Mouse (Mus musculus) intestine, postnatal 0 days (tissue): ENCODE measurements at regions not wholly inside any gene's neighbourhood (a gene's known extent, or its start where the extent isn't known, plus 50 kb on each side); places are given as distances from the start of the nearest gene placed in this dataset.
A peak's percentile ranks its signal among the peaks of the same experiment; 100 is the strongest.

ENCODE experiments used
- ATAC-seq: fragments of 200-750 bp; cut with Nextera tagmentation; 2 replicates; pipeline ENCODE4 v1.8.0; 2017; ENCODE audit warnings: mild to moderate bottlenecking, moderate TSS enrichment, moderate library complexity
- H3K27ac ChIP-seq: fragments of 300-500 bp; sonication (generic); 2 replicates; pipeline ENCODE4 v1.5.1; 2014; ENCODE audit warnings: mild to moderate bottlenecking, low read depth, low read length, moderate library complexity
- H3K27me3 ChIP-seq: fragments of 300-500 bp; sonication (generic); replicated peaks from 2 replicates; pipeline ENCODE4 v1.6.1; 2014; ENCODE audit warnings: low read length, mixed read lengths; ENCODE audit not compliant: control insufficient read depth, insufficient read depth
- H3K36me3 ChIP-seq: fragments of 300-500 bp; sonication (generic); 2 replicates; pipeline ENCODE4 v1.6.1; 2014; ENCODE audit warnings: mild to moderate bottlenecking, moderate library complexity; ENCODE audit not compliant: control insufficient read depth, insufficient read depth
- H3K4me1 ChIP-seq: fragments of 300-500 bp; sonication (generic); replicated peaks from 2 replicates; pipeline ENCODE4 v1.6.1; 2014; ENCODE audit warnings: antibody characterized with exemption, low read length, mixed read lengths; ENCODE audit not compliant: control insufficient read depth, insufficient read depth
- H3K4me2 ChIP-seq: fragments of 300-500 bp; sonication (generic); replicated peaks from 2 replicates; pipeline ENCODE4 v1.6.1; 2014; ENCODE audit warnings: low read depth, mild to moderate bottlenecking, moderate library complexity
- H3K4me3 ChIP-seq: fragments of 300-500 bp; sonication (generic); 2 replicates; pipeline ENCODE4 v1.5.1; 2014; ENCODE audit warnings: low read depth, low read length
- H3K9ac ChIP-seq: fragments of 300-500 bp; sonication (generic); 2 replicates; pipeline ENCODE4 v1.6.1; 2014; ENCODE audit warnings: mild to moderate bottlenecking, low read depth, low read length
- H3K9me3 ChIP-seq: fragments of 300-500 bp; sonication (generic); 2 replicates; pipeline ENCODE4 v1.6.1; 2016; ENCODE audit warnings: mixed run types; ENCODE audit not compliant: control insufficient read depth
- CTCF ChIP-seq: sonication (generic); IDR thresholded peaks from 2 replicates; pipeline ENCODE4 v1.5.1; 2016; ENCODE audit warnings: low read depth, mild to moderate bottlenecking, control low read depth, antibody characterized with exemption, moderate library complexity
- WGBS: fragments of 180-500 bp; shearing (Covaris S2); extraction: QIAGEN DNeasy Blood & Tissue Kit; methylation state at CpG from one replicate; pipeline ENCODE4 v1.1.7; 2014; 5-methylcytosine and 5-hydroxymethylcytosine counted together

DNA sequence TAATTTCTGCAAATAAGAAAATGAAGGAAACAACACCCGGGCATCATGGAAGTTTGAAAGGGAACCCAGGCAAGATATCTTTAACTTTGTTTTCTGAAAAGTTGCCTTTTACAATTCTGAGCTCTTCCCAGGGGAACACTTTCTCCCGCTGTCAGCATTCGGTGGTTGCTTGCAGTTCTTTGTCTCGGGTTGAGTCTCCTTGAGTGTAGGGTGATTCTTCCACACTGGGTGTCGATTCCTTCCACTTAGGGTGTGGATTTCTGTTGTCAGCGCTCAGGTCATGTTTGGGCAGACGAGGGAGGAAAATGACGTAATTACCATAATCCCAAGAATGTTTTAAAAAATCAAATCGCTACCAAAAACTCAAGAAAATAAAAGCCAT, 198.7 kb upstream of the Tacr3 start:
- Histone ChIP-seq H3K9ac (no peak overlapping the region), H3K27ac (no peak overlapping the region), H3K27me3 (no peaks in the 10 kb centered on the region), H3K9me3 (no peaks in the 10 kb centered on the region), H3K36me3 (no peaks in the 10 kb centered on the region), H3K4me3 (no peak overlapping the region), H3K4me2 (peak overlapping the region; percentile 47), H3K4me1 (no peaks in the 10 kb centered on the region)
- TF ChIP-seq CTCF, result no peak
- ATAC-seq, result no peak
- WGBS, result 42% methylated on average over 9 of the region's 9 CpGs

DNA sequence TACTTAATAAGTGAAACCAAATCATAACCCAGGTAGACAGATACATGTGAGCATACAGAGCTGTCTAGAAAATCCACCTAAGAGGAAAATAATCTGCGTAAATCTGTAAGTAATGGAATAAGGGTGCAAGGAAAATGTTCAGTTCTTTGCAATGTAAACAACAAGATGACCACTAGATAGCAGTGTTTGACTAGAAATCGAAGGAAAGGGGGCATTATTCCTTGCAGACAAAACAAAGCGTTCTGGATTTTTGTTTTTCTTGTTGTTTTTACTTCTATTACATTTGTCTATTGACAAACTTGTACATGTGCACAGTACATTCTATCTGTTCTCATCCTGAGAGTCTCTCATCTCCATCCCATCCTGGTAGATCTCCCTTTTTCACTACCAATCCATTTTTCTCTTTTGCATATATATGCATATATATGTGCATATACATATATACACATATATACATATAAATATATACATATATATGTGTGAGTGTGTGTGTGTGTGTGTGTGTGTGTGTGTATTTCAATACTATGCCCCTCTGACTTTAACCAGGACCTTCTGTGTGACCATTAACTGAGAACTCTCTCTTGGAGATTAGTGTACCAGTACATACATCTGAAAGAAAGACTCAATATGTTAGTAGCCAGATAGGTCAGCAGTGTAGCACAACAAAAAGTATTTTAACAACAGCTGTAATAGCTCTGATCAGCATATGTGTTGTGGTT, 179.9 kb upstream of the Tacr3 start:
- TF ChIP-seq CTCF, result peak; percentile 71
- WGBS, result 42% methylated on average over 3 of the region's 3 CpGs
- no peak for ATAC-seq

GRCm38 (mm10) chr3:134654051-134654450, 174.8 kb upstream of the Tacr3 start:
- Histone ChIP-seq H3K4me2 (no peak overlapping the region), H3K36me3 (no peaks in the 10 kb centered on the region), H3K27ac (no peak overlapping the region), H3K4me3 (no peak overlapping the region), H3K4me1 (no peaks in the 10 kb centered on the region), H3K9ac (no peak overlapping the region), H3K27me3 (no peaks in the 10 kb centered on the region), H3K9me3 (no peaks in the 10 kb centered on the region)
- ATAC-seq, result no peak
- 30% methylated on average over 4 of the region's 4 CpGs for WGBS
- peak; percentile 61 for TF ChIP-seq CTCF

More for the DNA sequence above, 179.9 kb upstream of the Tacr3 start:
- Histone ChIP-seq H3K4me3 (no peak overlapping the region), H3K4me2 (no peak overlapping the region), H3K9me3 (no peaks in the 10 kb centered on the region), H3K27me3 (no peaks in the 10 kb centered on the region), H3K4me1 (no peaks in the 10 kb centered on the region), H3K36me3 (no peaks in the 10 kb centered on the region), H3K9ac (no peak overlapping the region), H3K27ac (no peak overlapping the region)

DNA sequence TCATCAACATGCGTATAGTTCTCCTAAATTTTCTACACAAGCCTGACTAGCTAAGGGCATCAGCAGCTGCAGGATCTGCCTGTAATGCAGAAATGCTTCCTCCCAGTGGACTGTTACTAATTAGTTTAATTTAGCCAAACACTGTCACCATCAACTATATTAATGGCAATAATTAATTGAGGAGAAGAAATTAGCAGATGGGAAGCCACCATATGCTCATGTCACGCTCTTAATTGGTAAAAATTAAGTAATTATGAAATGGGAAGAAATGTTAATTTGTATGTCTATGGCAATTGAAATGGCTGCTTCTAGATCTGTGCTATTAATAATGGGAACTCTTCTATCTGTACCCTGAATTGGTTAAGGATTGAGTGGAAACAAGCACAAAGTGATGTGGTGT, 133.9 kb upstream of the Tacr3 start:
- Histone ChIP-seq H3K4me1 (no peaks in the 10 kb centered on the region), H3K4me3 (no peak overlapping the region), H3K9ac (no peak overlapping the region), H3K4me2 (no peak overlapping the region), H3K9me3 (no peaks in the 10 kb centered on the region), H3K27me3 (no peaks in the 10 kb centered on the region), H3K36me3 (no peaks in the 10 kb centered on the region), H3K27ac (no peak overlapping the region)
- no peak for TF ChIP-seq CTCF
- ATAC-seq, result no peak
- WGBS, result 93% methylated on average over 2 of the region's 2 CpGs

DNA sequence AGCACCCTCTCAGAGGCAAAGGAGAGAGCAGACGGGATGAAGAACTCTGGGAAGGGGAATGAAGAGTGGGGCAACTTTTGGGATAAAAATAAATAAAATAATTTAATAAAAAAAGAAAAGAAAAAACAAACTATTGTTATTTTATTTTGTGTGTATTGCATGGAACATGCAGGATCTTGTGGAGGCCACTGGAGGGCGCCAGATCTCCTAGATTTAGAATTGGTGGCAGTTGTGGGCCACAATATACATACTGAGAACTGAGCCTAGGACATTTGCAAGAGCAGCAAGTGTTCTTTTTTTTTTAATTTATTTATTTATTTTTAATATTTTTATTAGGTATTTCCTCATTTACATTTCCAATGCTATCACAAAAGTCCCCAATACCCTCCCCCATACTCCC, 110.2 kb upstream of the Tacr3 start:
- H3K9ac ChIP-seq, result no peak overlapping the region
- no peak overlapping the region for H3K27ac ChIP-seq
- H3K36me3 ChIP-seq, result no peaks in the 10 kb centered on the region
- no peak overlapping the region for H3K4me3 ChIP-seq
- H3K4me2 ChIP-seq, result no peak overlapping the region
- H3K9me3 ChIP-seq, result no peaks in the 10 kb centered on the region
- H3K4me1 ChIP-seq, result no peaks in the 10 kb centered on the region
- TF ChIP-seq CTCF, result peak; percentile 47
- H3K27me3 ChIP-seq, result no peaks in the 10 kb centered on the region
- WGBS, result 38% methylated on average over 2 of the region's 2 CpGs
- ATAC-seq, result no peak

- Histone ChIP-seq H3K36me3 (no peaks in the 10 kb centered on the region), H3K4me3 (no peak overlapping the region), H3K27ac (no peak overlapping the region), H3K9ac (no peak overlapping the region), H3K9me3 (no peaks in the 10 kb centered on the region), H3K4me1 (no peaks in the 10 kb centered on the region), H3K4me2 (no peak overlapping the region), H3K27me3 (no peaks in the 10 kb centered on the region)
- TF ChIP-seq CTCF, result no peak
- WGBS, result 68% methylated on average over 1 of the region's 1 CpGs
- no peak for ATAC-seq
These were observed 93.1 kb upstream of the Tacr3 start for GRCm38 (mm10) chr3:134735684-134736083.

DNA sequence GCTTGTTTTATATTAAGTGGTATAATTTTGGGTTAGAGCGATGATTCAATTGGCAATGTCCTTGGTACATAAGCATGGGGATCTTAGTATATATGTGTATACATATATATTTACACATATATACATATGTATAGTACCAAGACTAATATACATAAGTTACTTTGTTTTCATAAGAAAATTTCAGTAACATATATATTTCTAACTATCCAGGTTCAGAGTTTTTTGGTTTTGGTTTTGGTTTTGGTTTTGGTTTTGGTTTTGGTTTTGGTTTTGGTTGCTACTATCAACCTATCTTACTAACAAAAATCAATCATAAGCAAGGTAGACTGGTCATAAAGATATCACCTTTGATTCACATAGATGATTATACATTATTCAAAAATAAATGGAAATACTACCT, 67.7 kb upstream of the Tacr3 start:
- no peak for TF ChIP-seq CTCF
- ATAC-seq, result no peak
- no peaks in the 10 kb centered on the region for H3K9me3 ChIP-seq
- no peak overlapping the region for H3K4me2 ChIP-seq
- no peak overlapping the region for H3K27ac ChIP-seq
- no peaks in the 10 kb centered on the region for H3K27me3 ChIP-seq
- no peaks in the 10 kb centered on the region for H3K4me1 ChIP-seq
- H3K36me3 ChIP-seq, result no peaks in the 10 kb centered on the region
- no peak overlapping the region for H3K9ac ChIP-seq
- 94% methylated on average over 1 of the region's 1 CpGs for WGBS
- H3K4me3 ChIP-seq, result no peak overlapping the region
